Mouse (Mus musculus) 3134 (cell line): Measurements from ENCODE around the gene Car2.

Experiments used
- DNase-seq: peaks from one replicate; pipeline ENCODE4 v3.0.0-alpha.2; 2011; ENCODE audit warnings: low spot score; ENCODE audit not compliant: insufficient read length; ENCODE audit errors: extremely low read depth

Car2 gene

GRCm38 (mm10) chr3:14944706-14945105 lies 58.6 kb downstream of the Car2 start:
- DNase-seq: no peak

GRCm38 (mm10) chr3:14945627-14946026 lies 59.6 kb downstream of the Car2 start:
- no peak for DNase-seq

GRCm38 (mm10) chr3:14948067-14948800 lies 62.2 kb downstream of the Car2 start:
- DNase-seq: no peak

GRCm38 (mm10) chr3:14950031-14950430 lies 64.0 kb downstream of the Car2 start:
- no peak for DNase-seq
